Mouse (Mus musculus) intestine, postnatal 0 days (tissue): ENCODE measurements around the gene Ccs. TPM values are rescaled to one million over a fixed set of nuclear protein-coding genes. Genes with fewer than 3 reads are reported as not detected.
"Not testable (repeated sequence)": the region's sequence is repeated elsewhere in the genome, so short reads cannot be mapped to it uniquely, and the experiment has no call there.

Experiments used
- ATAC-seq: fragments of 200-750 bp; cut with Nextera tagmentation; 2 replicates; pipeline ENCODE4 v1.8.0; 2017; ENCODE audit warnings: mild to moderate bottlenecking, moderate TSS enrichment, moderate library complexity
- H3K27ac ChIP-seq: fragments of 300-500 bp; sonication (generic); 2 replicates; pipeline ENCODE4 v1.5.1; 2014; ENCODE audit warnings: mild to moderate bottlenecking, low read depth, low read length, moderate library complexity
- H3K27me3 ChIP-seq: fragments of 300-500 bp; sonication (generic); replicated peaks from 2 replicates; pipeline ENCODE4 v1.6.1; 2014; ENCODE audit warnings: low read length, mixed read lengths; ENCODE audit not compliant: control insufficient read depth, insufficient read depth
- H3K36me3 ChIP-seq: fragments of 300-500 bp; sonication (generic); 2 replicates; pipeline ENCODE4 v1.6.1; 2014; ENCODE audit warnings: mild to moderate bottlenecking, moderate library complexity; ENCODE audit not compliant: control insufficient read depth, insufficient read depth
- H3K4me1 ChIP-seq: fragments of 300-500 bp; sonication (generic); replicated peaks from 2 replicates; pipeline ENCODE4 v1.6.1; 2014; ENCODE audit warnings: antibody characterized with exemption, low read length, mixed read lengths; ENCODE audit not compliant: control insufficient read depth, insufficient read depth
- H3K4me2 ChIP-seq: fragments of 300-500 bp; sonication (generic); replicated peaks from 2 replicates; pipeline ENCODE4 v1.6.1; 2014; ENCODE audit warnings: low read depth, mild to moderate bottlenecking, moderate library complexity
- H3K4me3 ChIP-seq: fragments of 300-500 bp; sonication (generic); 2 replicates; pipeline ENCODE4 v1.5.1; 2014; ENCODE audit warnings: low read depth, low read length
- H3K9ac ChIP-seq: fragments of 300-500 bp; sonication (generic); 2 replicates; pipeline ENCODE4 v1.6.1; 2014; ENCODE audit warnings: mild to moderate bottlenecking, low read depth, low read length
- H3K9me3 ChIP-seq: fragments of 300-500 bp; sonication (generic); 2 replicates; pipeline ENCODE4 v1.6.1; 2016; ENCODE audit warnings: mixed run types; ENCODE audit not compliant: control insufficient read depth
- CTCF ChIP-seq: sonication (generic); IDR thresholded peaks from 2 replicates; pipeline ENCODE4 v1.5.1; 2016; ENCODE audit warnings: low read depth, mild to moderate bottlenecking, control low read depth, antibody characterized with exemption, moderate library complexity
- WGBS: fragments of 180-500 bp; shearing (Covaris S2); extraction: QIAGEN DNeasy Blood & Tissue Kit; methylation state at CpG from one replicate; pipeline ENCODE4 v1.1.7; 2014; 5-methylcytosine and 5-hydroxymethylcytosine counted together
- polyA plus RNA-seq: library from polyadenylated mRNA; unstranded; fragments of >200 nt; fragmentation: Nextera tagmentation; extraction: Ambion mirVana; gene quantifications from 2 replicates; pipeline ENCODE4 v1.2.1, GENCODE M21; 2015

Gene Ccs
- polyA plus RNA-seq, 1 experiment from 2014 or later = 44.9 TPM

GRCm38 (mm10) chr19:4876241-4876640 is 37.1 kb upstream of the Ccs start:
- 0 out of 2 replicates have a peak, but pooled peaks cover 4% of the 10 kb centered on the region for H3K27me3 ChIP-seq
- TF ChIP-seq CTCF = no peak
- no peak overlapping the region for H3K4me3 ChIP-seq
- H3K4me2 ChIP-seq = no peak overlapping the region
- no peak for ATAC-seq
- H3K9ac ChIP-seq = no peak overlapping the region
- peaks cover 5% of the 10 kb centered on the region; the same call in 1 of the 2 replicates for H3K4me1 ChIP-seq
- 60% methylated on average over 3 of the region's 4 CpGs for WGBS
- no peaks in the 10 kb centered on the region for H3K9me3 ChIP-seq
- no peaks in the 10 kb centered on the region for H3K36me3 ChIP-seq
- no peak overlapping the region for H3K27ac ChIP-seq

DNA sequence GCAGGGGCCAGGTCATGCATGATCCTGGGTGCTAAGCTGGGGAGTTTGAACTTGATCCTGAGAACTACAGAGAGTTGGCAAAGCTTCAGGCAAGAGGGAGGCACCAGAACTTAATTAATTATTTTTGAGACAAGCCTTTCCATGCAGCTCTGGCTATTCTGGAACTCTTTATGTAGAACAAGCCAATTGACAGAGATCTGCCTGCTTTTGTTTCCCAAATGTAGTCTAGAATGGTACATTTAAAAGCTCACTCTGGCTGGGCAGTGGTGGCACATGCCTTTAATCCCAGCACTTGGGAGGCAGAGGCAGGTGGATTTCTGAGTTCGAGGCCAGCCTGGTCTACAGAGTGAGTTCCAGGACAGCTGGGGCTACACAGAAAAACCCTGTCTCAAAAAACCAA is 35.5 kb upstream of the Ccs start:
- H3K4me1 ChIP-seq, ATAC-seq, H3K36me3 ChIP-seq, H3K9me3 ChIP-seq, H3K9ac ChIP-seq, H3K27ac ChIP-seq, H3K4me3 ChIP-seq, H3K27me3 ChIP-seq, H3K4me2 ChIP-seq: not testable (repeated sequence)
- whole genome bisulfite sequencing = 79% methylated on average over 1 of the region's 1 CpGs

DNA sequence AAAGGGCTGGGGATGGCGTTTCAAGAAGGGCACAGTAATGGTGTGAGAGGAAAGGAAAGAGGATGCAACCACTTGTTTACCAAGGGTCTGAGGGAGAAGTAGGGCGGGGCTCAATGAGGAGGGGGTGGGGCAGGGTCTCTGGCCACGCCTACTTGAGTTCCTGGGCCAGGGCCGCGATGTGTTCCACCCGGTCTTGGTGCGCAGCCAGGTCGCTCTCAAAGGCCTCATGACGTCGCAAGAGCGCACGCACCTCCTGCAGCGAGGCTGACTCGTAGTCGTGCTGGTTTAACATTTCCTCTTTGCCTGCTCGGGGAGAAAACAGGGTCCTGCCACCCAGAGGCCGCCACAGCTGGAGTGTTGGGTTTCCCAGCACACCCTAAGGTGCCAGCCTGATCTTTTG is 26.0 kb upstream of the Ccs start:
- no peak overlapping the region for H3K9ac ChIP-seq
- peaks cover 5% of the 10 kb centered on the region for H3K27me3 ChIP-seq
- no peaks in the 10 kb centered on the region for H3K9me3 ChIP-seq
- H3K36me3 ChIP-seq = no peaks in the 10 kb centered on the region
- peak overlapping the region; percentile 32; the same call in 1 of the 2 replicates for H3K4me2 ChIP-seq
- 4% methylated on average over 16 of the region's 17 CpGs for WGBS
- no peaks in the 10 kb centered on the region for H3K4me1 ChIP-seq
- TF ChIP-seq CTCF = 0 out of 2 replicates have a peak, but pooled peaks have one; percentile 3
- no peak overlapping the region for H3K4me3 ChIP-seq
- ATAC-seq = no peak
- no peak overlapping the region for H3K27ac ChIP-seq

- no peak for TF ChIP-seq CTCF
- no peaks in the 10 kb centered on the region for H3K36me3 ChIP-seq
- H3K4me2 ChIP-seq = no peak overlapping the region
- 65% methylated on average over 6 of the region's 6 CpGs for WGBS
- H3K27ac ChIP-seq = no peak overlapping the region
- H3K4me1 ChIP-seq = no peaks in the 10 kb centered on the region
- no peak overlapping the region for H3K9ac ChIP-seq
- no peak overlapping the region for H3K4me3 ChIP-seq
- no peak for ATAC-seq
- H3K27me3 ChIP-seq = peaks cover 5% of the 10 kb centered on the region
- no peaks in the 10 kb centered on the region for H3K9me3 ChIP-seq
Measured at GRCm38 (mm10) chr19:4863048-4863447, 23.9 kb upstream of the Ccs start.

DNA sequence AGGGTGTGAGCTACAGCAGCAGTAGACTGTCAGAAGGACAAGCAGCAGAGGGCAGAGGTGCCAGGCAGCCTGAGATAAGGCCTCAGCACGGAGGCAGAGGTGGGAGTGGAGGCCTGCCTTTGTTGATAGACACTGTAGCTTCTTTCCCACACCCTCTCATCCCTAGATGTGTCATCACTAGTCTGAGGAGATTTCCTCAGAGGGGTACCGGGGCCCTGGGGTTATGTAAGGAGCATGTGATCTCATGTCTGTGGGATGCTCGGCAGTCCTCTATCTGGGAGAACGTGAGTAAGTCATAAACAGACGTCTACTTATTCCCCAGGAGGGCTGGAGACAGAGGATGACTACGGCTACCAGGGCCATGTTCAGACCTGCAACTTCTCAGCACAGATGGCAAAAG is 19.9 kb upstream of the Ccs start:
- ATAC-seq = no peak
- Histone ChIP-seq H3K9ac (no peak overlapping the region), H3K9me3 (no peaks in the 10 kb centered on the region), H3K4me2 (no peak overlapping the region), H3K4me3 (no peak overlapping the region), H3K27me3 (peaks cover 3% of the 10 kb centered on the region; the same call in 1 of the 2 replicates), H3K36me3 (no peaks in the 10 kb centered on the region), H3K27ac (no peak overlapping the region), H3K4me1 (peaks cover 4% of the 10 kb centered on the region; the same call in 1 of the 2 replicates)
- TF ChIP-seq CTCF = no peak
- WGBS = 65% methylated on average over 6 of the region's 6 CpGs

GRCm38 (mm10) chr19:4855951-4856350 is 16.8 kb upstream of the Ccs start:
- Histone ChIP-seq H3K4me2 (peak overlapping the region; percentile 97; the same call in 1 of the 2 replicates), H3K36me3 (no peaks in the 10 kb centered on the region), H3K9ac (no peak overlapping the region), H3K4me1 (peaks cover 4% of the 10 kb centered on the region; the same call in 1 of the 2 replicates), H3K4me3 (no peak overlapping the region), H3K27ac (no peak overlapping the region), H3K27me3 (peaks cover 3% of the 10 kb centered on the region; the same call in 1 of the 2 replicates), H3K9me3 (no peaks in the 10 kb centered on the region)
- no peak for TF ChIP-seq CTCF
- no peak for ATAC-seq
- 79% methylated on average over 4 of the region's 4 CpGs for WGBS

DNA sequence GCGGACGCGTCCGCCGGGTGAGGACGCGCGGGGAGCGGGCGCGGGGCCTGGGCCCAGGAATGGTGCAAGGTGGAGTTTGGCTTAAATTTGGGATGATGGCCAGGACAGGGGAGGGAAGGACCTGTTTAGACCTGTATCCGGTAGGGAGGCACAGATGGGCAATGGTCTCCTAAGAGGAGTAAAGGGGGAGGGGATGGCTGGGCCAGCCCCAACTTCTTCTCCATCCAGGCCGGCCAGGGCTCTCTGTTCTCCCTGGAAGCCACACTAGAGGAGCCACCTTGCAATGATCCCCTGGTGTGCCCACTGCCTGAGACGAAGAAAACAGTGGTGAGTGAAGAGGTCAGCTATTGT is 16.3 kb upstream of the Ccs start:
- Histone ChIP-seq H3K4me2 (peak overlapping the region; percentile 97), H3K36me3 (no peaks in the 10 kb centered on the region), H3K4me1 (peaks cover 4% of the 10 kb centered on the region; the same call in 1 of the 2 replicates), H3K27ac (no peak overlapping the region), H3K27me3 (peaks cover 3% of the 10 kb centered on the region; the same call in 1 of the 2 replicates), H3K4me3 (peak overlapping the region; percentile 51), H3K9ac (peak overlapping the region; percentile 48), H3K9me3 (no peaks in the 10 kb centered on the region)
- WGBS = 3% methylated on average over 14 of the region's 14 CpGs
- TF ChIP-seq CTCF = no peak
- ATAC-seq = no peak
